Mouse (Mus musculus) naive thymus-derived CD4-positive, alpha-beta T cell, adult 2 months (primary cell): Measurements from ENCODE around the gene Phyh.
"Not testable (repeated sequence)": the region's sequence is repeated elsewhere in the genome, so short reads cannot be mapped to it uniquely, and the experiment has no call there.

ENCODE experiments used
- DNase-seq: peaks from one replicate; pipeline ENCODE4 v3.0.0-alpha.2; 2011; ENCODE audit warnings: low read depth

Gene Phyh

GRCm38 (mm10) chr2:4917326-4918021, 1.3 kb upstream of the Phyh start:
- peak; percentile 90 for DNase-seq

- no peak for DNase-seq
These were observed 2.2 kb downstream of the Phyh start for GRCm38 (mm10) chr2:4921019-4921418.

DNA sequence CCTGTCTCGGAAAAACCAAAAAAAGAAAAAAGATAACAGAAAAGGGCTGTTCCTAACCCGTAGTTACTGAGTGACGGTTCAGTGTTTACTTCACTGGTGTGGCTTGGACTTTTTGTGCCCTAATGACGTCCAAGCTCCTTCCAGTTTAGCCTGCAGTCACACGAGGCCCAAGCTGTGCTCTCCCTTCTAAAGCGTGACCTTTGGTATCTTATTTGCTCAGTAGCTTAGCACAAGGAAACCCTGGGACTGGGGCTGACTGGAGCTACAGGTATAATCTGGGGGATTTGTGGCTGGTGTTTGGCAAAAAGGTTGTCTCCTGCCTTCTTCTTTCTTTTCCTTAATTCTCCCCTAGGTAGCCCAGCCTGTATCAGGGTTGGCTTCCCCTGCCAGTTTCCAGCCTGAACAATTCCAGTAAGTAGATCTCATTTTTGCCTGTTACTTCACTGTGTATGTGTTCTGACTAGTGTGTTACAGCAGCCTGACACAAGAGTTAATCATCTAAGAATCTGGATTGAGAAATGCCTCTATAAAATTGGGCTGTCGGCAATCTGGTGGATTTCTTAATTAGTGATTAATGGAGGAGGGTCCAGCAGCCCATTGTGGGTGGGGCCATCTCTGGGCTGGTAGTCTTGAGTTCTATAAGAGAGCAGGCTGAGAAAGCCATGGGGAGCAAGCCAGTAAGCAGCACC, 3.8 kb downstream of the Phyh start:
- no peak for DNase-seq

DNA sequence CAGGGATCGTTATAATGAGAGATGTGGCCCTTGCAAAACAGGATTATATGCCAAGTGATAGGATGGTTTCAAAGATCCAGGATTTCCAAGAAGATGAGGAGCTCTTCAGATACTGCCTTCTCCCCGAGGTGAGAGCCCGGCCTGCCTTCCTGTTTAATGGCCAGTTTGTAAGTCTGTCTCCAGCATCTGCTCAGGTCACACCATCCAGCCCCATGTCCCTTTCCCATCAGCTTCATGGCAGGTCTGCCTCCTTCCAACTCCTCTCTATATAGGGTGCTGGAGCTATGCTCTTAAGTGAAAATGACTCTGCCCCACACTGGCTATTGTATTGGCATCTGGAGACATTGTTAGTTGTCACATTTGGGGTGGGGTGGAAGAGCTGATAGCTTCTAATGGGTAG, 8.6 kb downstream of the Phyh start:
- no peak for DNase-seq

DNA sequence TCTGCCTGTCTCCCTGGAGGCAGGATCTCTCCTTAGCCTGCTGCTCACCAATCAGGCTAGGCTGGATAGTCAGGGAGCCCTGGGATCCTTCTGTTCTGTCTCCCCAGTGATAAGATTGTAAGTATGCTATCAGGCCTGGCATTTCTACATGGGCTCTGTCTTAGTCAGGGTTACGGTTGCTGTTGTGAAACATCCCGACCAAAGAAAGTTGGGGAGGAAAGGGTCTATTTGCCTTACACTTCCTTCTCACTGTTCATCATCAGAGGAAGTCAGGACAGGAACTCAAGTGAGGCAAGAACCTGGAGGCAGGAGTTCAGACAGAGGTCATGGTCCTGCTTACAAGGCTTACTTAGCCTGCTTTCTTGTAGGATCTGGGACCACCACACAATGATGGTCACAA, 10.4 kb downstream of the Phyh start:
- no peak for DNase-seq

DNA sequence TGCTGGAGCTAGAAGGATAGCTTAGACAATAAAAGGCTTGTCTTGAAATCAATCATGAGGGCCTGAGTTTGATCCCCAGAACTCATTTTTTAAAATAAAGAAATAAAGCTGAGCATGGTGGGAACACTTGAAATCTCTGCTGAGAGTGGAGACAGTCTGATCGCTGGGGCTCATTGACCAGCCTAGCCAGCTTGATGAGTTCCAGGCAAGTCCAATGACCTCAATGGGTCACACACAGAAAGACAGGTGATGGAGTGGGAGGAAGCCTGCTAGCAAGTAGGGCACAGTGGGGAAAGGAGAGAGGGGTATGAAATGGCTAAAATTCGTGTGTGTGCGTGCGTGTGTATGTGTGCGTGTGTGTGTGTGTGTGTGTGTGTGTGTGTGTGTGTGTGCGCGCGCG, 15.7 kb downstream of the Phyh start:
- DNase-seq: no peak

DNA sequence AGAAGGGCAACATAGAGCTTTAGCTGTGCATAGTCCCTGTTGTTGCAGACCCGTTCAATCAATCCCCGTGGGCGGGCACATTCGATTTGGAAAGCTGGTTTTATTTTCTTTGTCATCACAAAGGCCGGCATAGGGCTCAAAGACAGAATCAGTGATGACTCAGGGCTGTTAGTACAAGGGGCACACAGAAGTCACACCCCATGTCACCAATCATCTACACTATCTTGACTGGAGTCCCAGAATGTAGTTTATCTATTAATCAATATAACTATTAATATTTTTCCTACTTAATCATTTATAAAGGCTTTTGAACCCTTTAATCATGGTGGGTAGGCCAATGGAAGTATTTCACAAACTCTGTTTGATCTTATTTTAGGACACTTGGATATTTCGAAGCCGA, 19.1 kb downstream of the Phyh start:
- DNase-seq: no peak

DNA sequence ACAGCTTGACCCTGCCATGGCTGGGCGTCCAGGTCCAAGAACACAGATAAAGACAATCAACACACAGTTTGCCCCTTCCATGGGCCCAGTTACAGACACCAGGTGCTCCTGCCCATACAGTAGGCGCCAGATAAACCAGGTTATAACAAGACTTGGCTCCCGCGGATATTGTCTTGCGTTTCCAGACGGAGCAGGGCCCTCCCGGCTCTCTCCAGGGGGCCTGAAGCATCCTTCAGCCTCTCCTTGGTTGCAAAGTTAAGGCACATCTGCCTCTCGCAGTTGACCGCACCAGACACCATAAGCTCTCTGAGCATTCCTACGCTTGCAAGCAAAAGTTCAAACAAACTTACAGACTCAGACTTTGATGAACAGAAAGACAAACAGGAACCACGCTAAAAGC, 22.0 kb downstream of the Phyh start:
- no peak for DNase-seq

DNA sequence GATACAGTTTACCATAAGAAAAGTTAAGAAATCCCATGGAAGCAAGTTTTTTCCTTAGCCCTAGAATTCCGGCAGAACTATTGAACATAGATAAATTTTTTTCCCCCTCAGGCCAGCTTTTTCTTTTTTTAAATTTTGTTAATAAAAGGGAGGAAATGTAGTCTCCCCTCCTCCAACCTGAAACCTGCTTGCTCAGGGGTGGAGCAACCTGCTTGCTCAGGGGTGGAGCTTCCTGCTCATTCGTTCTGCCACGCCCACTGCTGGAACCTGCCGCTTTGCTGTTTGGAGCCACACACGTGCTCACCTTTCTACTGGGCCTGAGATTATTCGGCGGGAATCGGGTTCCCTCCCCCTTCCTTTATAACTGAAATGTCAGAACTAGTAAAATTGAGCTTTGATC, 30.9 kb downstream of the Phyh start:
- DNase-seq: not testable (repeated sequence)

- no peak for DNase-seq
These were observed 32.2 kb downstream of the Phyh start for GRCm38 (mm10) chr2:4950986-4951385.

- DNase-seq: no peak
These were observed 35.5 kb downstream of the Phyh start for GRCm38 (mm10) chr2:4954216-4954760.

- DNase-seq: no peak
These were observed 39.2 kb downstream of the Phyh start for GRCm38 (mm10) chr2:4958039-4958438.

GRCm38 (mm10) chr2:4967806-4968205, 49.0 kb downstream of the Phyh start:
- no peak for DNase-seq

- DNase-seq: no peak
These were observed 50.3 kb downstream of the Phyh start for GRCm38 (mm10) chr2:4969083-4969482.

DNA sequence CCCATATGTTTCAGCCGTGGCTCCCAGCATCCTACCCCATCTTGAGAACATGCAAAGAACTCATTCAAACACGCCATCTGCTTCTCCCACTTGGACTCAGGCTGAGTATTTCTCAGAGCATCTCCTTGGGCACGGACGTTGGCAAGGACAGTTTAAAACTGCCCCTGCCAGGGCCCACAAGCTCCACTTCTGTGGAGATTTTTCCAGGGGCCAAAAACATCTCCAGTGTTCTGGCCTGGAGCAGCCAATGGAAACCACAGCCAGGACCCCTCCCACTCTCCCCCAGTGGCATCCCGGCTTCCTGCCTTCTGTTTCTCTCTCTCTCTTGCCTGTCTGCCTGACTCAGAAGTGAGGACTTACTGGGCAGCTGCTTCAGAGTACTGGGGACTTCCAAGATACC, 57.0 kb downstream of the Phyh start, which contains the start of gene Ucma:
Ucma (plus strand) TSS at position 316 of the 400 bp plus-strand sequence.
- DNase-seq: no peak

DNA sequence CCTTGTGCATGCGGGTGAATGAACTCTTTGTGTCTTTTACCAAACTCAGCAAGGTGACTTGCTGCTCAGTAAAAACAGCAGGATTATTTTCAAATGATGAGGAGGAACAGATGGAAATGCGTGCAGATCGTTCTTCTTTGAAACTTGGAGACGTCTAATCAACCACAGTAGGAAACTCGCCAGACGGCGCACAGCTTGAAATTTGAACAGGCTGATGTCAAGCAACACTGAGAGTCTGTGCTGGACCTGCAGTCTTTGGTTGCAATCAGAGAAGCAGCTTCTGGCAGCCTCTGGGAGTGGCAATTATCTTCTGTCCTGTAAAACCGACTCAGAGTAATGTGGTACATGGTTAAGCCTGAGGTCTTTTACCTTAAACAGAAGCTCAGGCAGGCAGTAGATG, 59.3 kb downstream of the Phyh start:
- DNase-seq: no peak

GRCm38 (mm10) chr2:4983987-4984386, 65.2 kb downstream of the Phyh start:
- DNase-seq: no peak

- no peak for DNase-seq
These were observed 66.2 kb downstream of the Phyh start for GRCm38 (mm10) chr2:4985000-4985399.

DNA sequence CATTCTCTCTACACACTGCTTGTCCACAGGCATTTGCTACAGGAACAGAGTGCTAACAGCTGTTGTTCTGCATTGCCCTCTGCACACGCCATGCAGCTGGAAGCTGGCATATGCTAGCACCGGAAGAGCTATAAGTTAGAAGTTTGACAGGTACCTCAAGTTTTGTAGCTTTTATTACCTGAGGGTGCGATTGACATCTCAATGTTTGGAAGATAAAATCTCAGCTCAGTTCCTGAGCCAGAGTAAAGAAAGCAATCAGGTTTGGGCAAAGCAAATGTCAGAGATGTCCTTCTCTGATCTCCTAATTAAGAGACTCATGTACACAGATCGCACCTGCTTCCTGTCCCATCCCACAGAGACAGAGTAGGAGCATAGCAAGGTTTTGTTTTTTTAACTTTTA, 68.0 kb downstream of the Phyh start:
- no peak for DNase-seq

DNA sequence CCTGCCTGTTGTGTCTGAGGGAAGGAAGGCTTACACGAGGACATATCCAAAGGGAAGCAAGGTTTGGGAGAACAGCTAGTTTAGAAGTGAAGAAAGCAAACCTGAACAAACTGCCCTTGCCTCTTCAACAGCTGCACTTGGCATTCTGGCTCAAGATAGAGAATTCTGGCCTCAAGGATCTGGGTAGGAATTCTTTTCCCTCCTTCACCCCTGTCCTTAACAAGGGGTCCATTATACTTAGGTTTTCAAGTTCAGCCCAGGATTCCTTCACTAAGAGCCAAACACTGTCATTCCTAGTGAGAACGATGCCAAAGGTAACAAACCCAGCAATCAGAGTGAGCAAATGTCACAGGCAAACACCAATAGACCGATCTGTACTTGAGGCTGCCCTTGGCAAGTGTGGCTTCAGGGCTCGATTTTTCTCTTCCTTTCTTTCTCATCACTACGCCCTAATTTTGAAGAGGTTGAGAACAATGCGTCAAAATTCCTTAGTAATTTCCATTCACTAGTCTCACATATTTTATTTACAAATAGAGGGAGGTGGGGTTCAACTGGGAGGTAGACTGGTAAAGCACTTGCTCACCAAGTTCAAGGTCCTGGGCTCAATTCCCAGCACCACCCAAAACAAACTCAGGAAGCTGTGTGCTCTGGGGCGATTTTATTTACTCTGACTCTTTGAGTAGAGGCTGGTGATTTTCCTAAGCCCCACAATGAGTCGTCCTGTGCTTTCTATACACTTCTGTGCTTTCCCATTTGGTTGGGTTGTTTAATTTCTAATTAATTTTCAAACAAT, 68.8 kb downstream of the Phyh start:
- no peak for DNase-seq
